Mouse (Mus musculus): ENCODE measurements around the gene Soat1. TPM values are rescaled to one million over a fixed set of nuclear protein-coding genes. Genes with fewer than 3 reads are reported as not detected.

Soat1 gene
- polyA plus RNA-seq, 1 experiment from 2014 or later, result 84.4 TPM

GRCm38 (mm10) chr1:156470557-156470956 is 3.6 kb downstream of the Soat1 start:
- ATAC-seq, result peak; percentile 87
- Histone ChIP-seq H3K4me2 (ENCODE audit: low read depth, low read length) (peak overlapping the region; percentile 71; the same call in 1 of the 2 replicates), H3K27ac (ENCODE audit: low read length) (peak overlapping the region; percentile 77), H3K36me3 (ENCODE audit: control insufficient read depth, insufficient read depth, low read length) (peaks cover 7% of the 10 kb centered on the region), H3K9ac (ENCODE audit: low read depth, low read length) (no peak overlapping the region), H3K4me3 (ENCODE audit: low read length) (no peak overlapping the region; the same call in 1 of the 2 replicates), H3K27me3 (replicated peaks; ENCODE audit: control insufficient read depth, insufficient read depth, low read length) (no peaks in the 10 kb centered on the region), H3K4me1 (ENCODE audit: control insufficient read depth, insufficient read depth, low read length) (peaks cover 13% of the 10 kb centered on the region), H3K9me3 (ENCODE audit: control insufficient read depth, low read length) (no peaks in the 10 kb centered on the region)
- 44% methylated on average over 7 of the region's 7 CpGs for WGBS

DNA sequence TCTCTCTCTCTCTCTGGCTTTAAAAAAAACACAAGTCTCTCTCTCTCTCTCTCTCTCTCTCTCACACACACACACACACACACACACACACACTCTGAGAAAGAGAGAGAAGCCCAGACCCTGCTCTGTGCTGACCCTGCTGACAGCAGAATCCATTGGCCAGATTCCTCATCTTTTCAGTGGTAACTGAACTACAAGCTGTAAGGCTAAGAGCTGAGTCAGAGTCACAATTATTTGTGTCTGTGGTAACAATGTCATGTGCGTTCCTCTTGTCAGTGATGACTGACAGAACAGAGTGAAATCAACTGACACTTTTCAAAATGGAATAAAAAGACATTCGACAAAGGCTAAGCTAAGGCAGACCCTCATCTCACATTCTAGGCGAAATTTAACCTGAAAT is 5.6 kb downstream of the Soat1 start:
- no peak overlapping the region for H3K4me3 ChIP-seq (ENCODE audit: low read length)
- H3K9ac ChIP-seq (ENCODE audit: low read depth, low read length), result no peak overlapping the region
- peaks cover 9% of the 10 kb centered on the region for H3K4me1 ChIP-seq (ENCODE audit: control insufficient read depth, insufficient read depth, low read length)
- H3K4me2 ChIP-seq (ENCODE audit: low read depth, low read length), result no peak overlapping the region
- peak overlapping the region; percentile 40 for H3K27ac ChIP-seq (ENCODE audit: low read length)
- 81% methylated on average over 3 of the region's 3 CpGs for WGBS
- H3K27me3 ChIP-seq (replicated peaks; ENCODE audit: control insufficient read depth, insufficient read depth, low read length), result no peaks in the 10 kb centered on the region
- H3K36me3 ChIP-seq (ENCODE audit: control insufficient read depth, insufficient read depth, low read length), result peaks cover 8% of the 10 kb centered on the region
- H3K9me3 ChIP-seq (ENCODE audit: control insufficient read depth, low read length), result no peaks in the 10 kb centered on the region
- ATAC-seq, result no peak

DNA sequence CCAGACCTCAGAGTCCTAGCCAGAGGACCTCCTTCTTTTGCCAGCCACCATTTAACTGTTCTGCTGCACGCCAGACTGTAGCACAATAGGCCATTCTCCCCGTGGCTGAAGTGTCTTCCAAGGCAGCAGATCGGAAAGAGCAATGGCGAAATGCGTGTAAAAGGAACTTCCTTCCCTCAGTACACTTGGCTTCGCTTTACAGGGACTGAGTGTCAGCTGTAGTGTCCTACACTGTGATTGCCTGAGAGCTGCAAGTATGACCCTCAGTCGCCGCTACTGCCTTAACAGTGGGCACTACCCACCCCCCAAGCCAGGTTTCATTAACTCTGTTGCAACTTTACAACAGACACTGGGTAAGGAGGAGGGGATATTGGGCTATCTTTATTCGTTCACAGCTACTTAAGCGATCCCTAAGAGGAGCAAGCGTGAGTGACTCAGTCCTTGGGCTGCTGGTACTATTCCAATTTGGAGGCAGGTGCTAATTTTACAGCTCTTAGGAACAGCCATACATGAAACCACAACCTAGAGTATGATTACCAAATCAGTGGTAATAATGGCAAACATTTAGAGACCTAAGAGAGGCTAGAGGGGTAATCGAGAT is 6.4 kb downstream of the Soat1 start:
- Histone ChIP-seq H3K4me3 (ENCODE audit: low read length) (no peak overlapping the region), H3K9ac (ENCODE audit: low read depth, low read length) (no peak overlapping the region), H3K4me2 (ENCODE audit: low read depth, low read length) (no peak overlapping the region), H3K36me3 (ENCODE audit: control insufficient read depth, insufficient read depth, low read length) (peaks cover 8% of the 10 kb centered on the region), H3K4me1 (ENCODE audit: control insufficient read depth, insufficient read depth, low read length) (peaks cover 9% of the 10 kb centered on the region), H3K9me3 (ENCODE audit: control insufficient read depth, low read length) (no peaks in the 10 kb centered on the region), H3K27me3 (replicated peaks; ENCODE audit: control insufficient read depth, insufficient read depth, low read length) (no peaks in the 10 kb centered on the region), H3K27ac (ENCODE audit: low read length) (peak overlapping the region; percentile 61)
- peak; percentile 13; the same call in 1 of the 2 replicates for ATAC-seq
- WGBS, result 64% methylated on average over 12 of the region's 12 CpGs

DNA sequence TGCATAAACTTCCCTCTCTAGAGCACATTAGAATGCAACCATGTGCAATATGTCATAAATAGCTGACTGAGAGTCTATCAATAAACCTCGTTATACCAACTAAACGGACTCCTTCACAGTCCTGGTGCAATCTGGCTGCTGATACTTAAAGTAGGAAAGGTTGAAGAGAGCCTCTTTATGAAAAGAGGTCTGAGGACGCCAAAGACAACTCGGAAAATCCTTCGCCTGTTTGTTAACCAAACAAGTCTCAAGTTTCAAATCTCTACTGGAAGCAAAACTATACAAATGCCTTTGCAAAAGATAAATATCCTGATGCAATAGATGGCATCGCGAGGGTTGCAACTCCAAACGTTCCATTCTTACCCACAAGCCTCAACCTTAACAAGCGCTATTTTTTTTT is 9.2 kb downstream of the Soat1 start:
- H3K9ac ChIP-seq (ENCODE audit: low read depth, low read length), result no peak overlapping the region
- no peak overlapping the region for H3K4me2 ChIP-seq (ENCODE audit: low read depth, low read length)
- WGBS, result 77% methylated on average over 9 of the region's 9 CpGs
- H3K36me3 ChIP-seq (ENCODE audit: control insufficient read depth, insufficient read depth, low read length), result peaks cover 8% of the 10 kb centered on the region
- no peaks in the 10 kb centered on the region for H3K27me3 ChIP-seq (replicated peaks; ENCODE audit: control insufficient read depth, insufficient read depth, low read length)
- no peak overlapping the region for H3K27ac ChIP-seq (ENCODE audit: low read length)
- no peak for ATAC-seq
- peaks cover 20% of the 10 kb centered on the region for H3K4me1 ChIP-seq (ENCODE audit: control insufficient read depth, insufficient read depth, low read length)
- H3K4me3 ChIP-seq (ENCODE audit: low read length), result no peak overlapping the region
- H3K9me3 ChIP-seq (ENCODE audit: control insufficient read depth, low read length), result no peaks in the 10 kb centered on the region

GRCm38 (mm10) chr1:156463981-156464853 is 9.9 kb downstream of the Soat1 start:
- H3K9me3 ChIP-seq (ENCODE audit: control insufficient read depth, low read length), result no peaks in the 10 kb centered on the region
- peaks cover 8% of the 10 kb centered on the region for H3K36me3 ChIP-seq (ENCODE audit: control insufficient read depth, insufficient read depth, low read length)
- H3K4me1 ChIP-seq (ENCODE audit: control insufficient read depth, insufficient read depth, low read length), result peaks cover 26% of the 10 kb centered on the region
- H3K4me2 ChIP-seq (ENCODE audit: low read depth, low read length), result no peak overlapping the region
- H3K27me3 ChIP-seq (replicated peaks; ENCODE audit: control insufficient read depth, insufficient read depth, low read length), result no peaks in the 10 kb centered on the region
- no peak overlapping the region for H3K27ac ChIP-seq (ENCODE audit: low read length)
- WGBS, result 76% methylated on average over 8 of the region's 8 CpGs
- no peak for ATAC-seq
- no peak overlapping the region for H3K4me3 ChIP-seq (ENCODE audit: low read length)
- H3K9ac ChIP-seq (ENCODE audit: low read depth, low read length), result no peak overlapping the region

DNA sequence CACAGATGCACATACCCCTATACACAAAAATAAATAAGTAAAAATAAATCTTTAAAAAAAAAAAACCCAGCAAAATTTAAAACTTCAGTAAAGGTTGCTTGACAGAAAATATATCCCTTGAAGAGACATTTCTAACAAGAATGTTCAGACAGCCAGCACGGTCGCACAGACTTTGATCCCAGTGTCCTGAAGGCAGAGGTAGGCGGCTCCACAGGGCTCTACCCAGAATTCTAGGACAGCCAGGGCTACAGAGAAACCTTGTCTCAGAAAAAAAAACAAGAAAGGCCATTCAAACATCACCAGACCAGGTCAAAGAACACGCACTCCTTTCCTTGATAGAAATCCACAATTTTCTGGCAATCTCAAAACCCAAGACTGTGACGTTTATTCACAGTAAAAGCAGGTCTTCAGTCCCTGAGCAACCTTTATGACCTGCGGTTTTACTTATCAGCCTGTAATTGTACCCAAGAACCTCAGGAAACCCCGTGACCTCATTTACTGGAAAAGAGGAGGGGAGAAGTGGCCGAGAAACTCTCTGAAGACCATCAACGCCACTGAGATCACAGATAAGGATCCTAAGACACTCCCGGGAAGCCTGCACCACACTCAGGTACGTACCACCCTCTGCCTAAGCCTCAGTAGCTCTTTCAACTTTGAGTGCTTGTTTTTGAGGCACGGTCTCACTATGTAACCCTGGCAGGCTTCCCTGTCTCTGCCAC is 11.7 kb downstream of the Soat1 start:
- Histone ChIP-seq H3K4me3 (ENCODE audit: low read length) (no peak overlapping the region), H3K9ac (ENCODE audit: low read depth, low read length) (no peak overlapping the region), H3K27ac (ENCODE audit: low read length) (peak overlapping the region; percentile 77), H3K4me1 (ENCODE audit: control insufficient read depth, insufficient read depth, low read length) (peaks cover 27% of the 10 kb centered on the region), H3K4me2 (ENCODE audit: low read depth, low read length) (no peak overlapping the region), H3K36me3 (ENCODE audit: control insufficient read depth, insufficient read depth, low read length) (peaks cover 8% of the 10 kb centered on the region), H3K27me3 (replicated peaks; ENCODE audit: control insufficient read depth, insufficient read depth, low read length) (no peaks in the 10 kb centered on the region), H3K9me3 (ENCODE audit: control insufficient read depth, low read length) (no peaks in the 10 kb centered on the region)
- peak; percentile 78 for ATAC-seq
- 45% methylated on average over 12 of the region's 12 CpGs for WGBS

GRCm38 (mm10) chr1:156461036-156461435 is 13.1 kb downstream of the Soat1 start:
- no peak for ATAC-seq

GRCm38 (mm10) chr1:156460216-156460615 is 13.9 kb downstream of the Soat1 start:
- Histone ChIP-seq H3K27ac (ENCODE audit: low read length) (peak overlapping the region; percentile 45; the same call in 1 of the 2 replicates), H3K9me3 (ENCODE audit: control insufficient read depth, low read length) (no peaks in the 10 kb centered on the region), H3K4me3 (ENCODE audit: low read length) (no peak overlapping the region), H3K4me2 (ENCODE audit: low read depth, low read length) (no peak overlapping the region), H3K4me1 (ENCODE audit: control insufficient read depth, insufficient read depth, low read length) (peaks cover 32% of the 10 kb centered on the region), H3K36me3 (ENCODE audit: control insufficient read depth, insufficient read depth, low read length) (0 out of 2 replicates have a peak, but pooled peaks cover 5% of the 10 kb centered on the region), H3K27me3 (replicated peaks; ENCODE audit: control insufficient read depth, insufficient read depth, low read length) (no peaks in the 10 kb centered on the region), H3K9ac (ENCODE audit: low read depth, low read length) (no peak overlapping the region)
- 91% methylated on average over 4 of the region's 4 CpGs for WGBS
- no peak for ATAC-seq

More at GRCm38 (mm10) chr1:156461036-156461435, 13.1 kb downstream of the Soat1 start:
- H3K4me1 ChIP-seq (ENCODE audit: control insufficient read depth, insufficient read depth, low read length), result peaks cover 27% of the 10 kb centered on the region
- WGBS, result 86% methylated on average over 6 of the region's 6 CpGs
- H3K9me3 ChIP-seq (ENCODE audit: control insufficient read depth, low read length), result no peaks in the 10 kb centered on the region
- H3K27me3 ChIP-seq (replicated peaks; ENCODE audit: control insufficient read depth, insufficient read depth, low read length), result no peaks in the 10 kb centered on the region
- peaks cover 9% of the 10 kb centered on the region for H3K36me3 ChIP-seq (ENCODE audit: control insufficient read depth, insufficient read depth, low read length)
- no peak overlapping the region for H3K4me3 ChIP-seq (ENCODE audit: low read length)
- H3K27ac ChIP-seq (ENCODE audit: low read length), result peak overlapping the region; percentile 2; the same call in 1 of the 2 replicates
- no peak overlapping the region for H3K4me2 ChIP-seq (ENCODE audit: low read depth, low read length)
- H3K9ac ChIP-seq (ENCODE audit: low read depth, low read length), result no peak overlapping the region

GRCm38 (mm10) chr1:156459690-156460089 is 14.4 kb downstream of the Soat1 start:
- Histone ChIP-seq H3K36me3 (ENCODE audit: control insufficient read depth, insufficient read depth, low read length) (0 out of 2 replicates have a peak, but pooled peaks cover 5% of the 10 kb centered on the region), H3K4me2 (ENCODE audit: low read depth, low read length) (no peak overlapping the region), H3K4me3 (ENCODE audit: low read length) (no peak overlapping the region), H3K27me3 (replicated peaks; ENCODE audit: control insufficient read depth, insufficient read depth, low read length) (no peaks in the 10 kb centered on the region), H3K9ac (ENCODE audit: low read depth, low read length) (no peak overlapping the region), H3K9me3 (ENCODE audit: control insufficient read depth, low read length) (no peaks in the 10 kb centered on the region), H3K4me1 (ENCODE audit: control insufficient read depth, insufficient read depth, low read length) (peaks cover 37% of the 10 kb centered on the region), H3K27ac (ENCODE audit: low read length) (peak overlapping the region; percentile 45; the same call in 1 of the 2 replicates)
- peak; percentile 21; the same call in 1 of the 2 replicates for ATAC-seq
- WGBS, result 55% methylated on average over 3 of the region's 3 CpGs

Measured in intestine, embryonic 16.5 days (tissue).